Mouse (Mus musculus) erythroid progenitor cell, adult 5-6 weeks (primary cell): ENCODE results near the gene Npdc1. TPM values are rescaled to one million over a fixed set of nuclear protein-coding genes. Genes with fewer than 3 reads are reported as not detected.

Source experiments
- ATAC-seq: replicated peaks from 2 replicates; pipeline ENCODE4 v1.8.0; 2016; ENCODE audit warnings: moderate number of reproducible peaks, mild to moderate bottlenecking, moderate TSS enrichment, inconsistent platforms; ENCODE audit not compliant: poor library complexity, low FRiP score, severe bottlenecking
- total RNA-seq, 2 experiments: library from RNA; stranded (forward) in 1 of 2; stranded (reverse) in 1 of 2; fragments of 150-400 nt in 1 of 2; fragments of 186-747, 209-891 nt in 1 of 2; gene quantifications; 2 replicates each; pipeline versions ENCODE4 v1.2.3 to v1.2.4; 2015 to 2017; ENCODE audit warnings: low replicate concordance in 2 of 2

Npdc1 gene
- total RNA-seq, 2 experiments from 2014 or later, result not detected

GRCm38 (mm10) chr2:25428442-25429236, 29.5 kb downstream of the Npdc1 start, which contains the start of gene Abca2:
Gene Abca2, plus strand, starts transcription at chr2:25428703.
- peak; percentile 82 for ATAC-seq

- no peak for ATAC-seq
Observed at GRCm38 (mm10) chr2:25429435-25430180, 30.5 kb downstream of the Npdc1 start.

GRCm38 (mm10) chr2:25430395-25431233, 31.5 kb downstream of the Npdc1 start:
- no peak for ATAC-seq

- no peak for ATAC-seq
Observed at GRCm38 (mm10) chr2:25431308-25431855, 32.2 kb downstream of the Npdc1 start.

GRCm38 (mm10) chr2:25432326-25433098, 33.4 kb downstream of the Npdc1 start:
- ATAC-seq, result no peak

GRCm38 (mm10) chr2:25433101-25433500, 34.0 kb downstream of the Npdc1 start:
- ATAC-seq, result no peak

GRCm38 (mm10) chr2:25434292-25434691, 35.1 kb downstream of the Npdc1 start:
- no peak for ATAC-seq

GRCm38 (mm10) chr2:25436286-25436820, 37.2 kb downstream of the Npdc1 start:
- no peak for ATAC-seq

GRCm38 (mm10) chr2:25441067-25441466, 41.9 kb downstream of the Npdc1 start:
- ATAC-seq, result no peak

- ATAC-seq, result no peak
Observed at GRCm38 (mm10) chr2:25442682-25443081, 43.5 kb downstream of the Npdc1 start.

GRCm38 (mm10) chr2:25450853-25451647, 51.9 kb downstream of the Npdc1 start:
- no peak for ATAC-seq

GRCm38 (mm10) chr2:25452951-25453350, 53.8 kb downstream of the Npdc1 start:
- no peak for ATAC-seq

GRCm38 (mm10) chr2:25456205-25456953, 57.2 kb downstream of the Npdc1 start, which contains the start of gene Clic3:
Gene Clic3, plus strand, starts transcription at chr2:25456838.
- ATAC-seq, result no peak

- no peak for ATAC-seq
Observed at GRCm38 (mm10) chr2:25457022-25457896, 58.1 kb downstream of the Npdc1 start.

GRCm38 (mm10) chr2:25458911-25459310, 59.8 kb downstream of the Npdc1 start:
- no peak for ATAC-seq
